ENCODE assay signal across 27 mouse cellular contexts in genomic region chr16:34668341-34668740, GRCm38 (mm10). TPM values are rescaled to one million over a fixed set of nuclear protein-coding genes. Genes with fewer than 3 reads are reported as not detected.
DNase-seq lines count a peak whose midpoint lies in the region; ATAC-seq and TF ChIP-seq lines count a peak whose summit lies in the region.
"Had no signal": no experiment of that assay in that cellular context is flagged by ENCODE, and none has a peak within 500 bp of the region (broad histone marks: within the 10 kb centered on the region; RNA-seq: fewer than 3 reads in every experiment).

No protein-coding gene starts in this region.

- no peaks in the 10 kb centered on the region for H3K79me2 ChIP-seq in CH12.LX (replicated peaks; ENCODE audit: control insufficient read depth, extremely low read depth, insufficient read depth, poor library complexity, severe bottlenecking)

- H3K4me1 ChIP-seq in hindbrain, embryonic 16.5 days (ENCODE audit: control insufficient read depth, insufficient read depth, low read depth, low read length): peaks cover 4% of the 10 kb centered on the region; the same call in 1 of the 2 replicates
- H3K4me1 ChIP-seq in hindbrain, postnatal 0 days (ENCODE audit: insufficient read depth, low read length): 0 out of 2 replicates have a peak, but pooled peaks cover 4% of the 10 kb centered on the region
- peaks cover 0 to 12% of the 10 kb centered on the region in 2 experiments; a peak in 3 of 4 replicates for H3K4me1 ChIP-seq in CH12.LX (ENCODE audit: control insufficient read depth in 1 of 2, insufficient read depth in 2 of 2)
- peaks cover 39% of the 10 kb centered on the region for H3K4me1 ChIP-seq in E14TG2a.4 (replicated peaks; ENCODE audit: low read depth, low read length)
- peaks cover 7% of the 10 kb centered on the region; the same call in 1 of the 2 replicates for H3K4me1 ChIP-seq in forebrain, embryonic 12.5 days

- no peaks in the 10 kb centered on the region for H3K9me3 ChIP-seq in hindbrain, embryonic 16.5 days (ENCODE audit: control insufficient read depth, low read length)
- H3K9me3 ChIP-seq in hindbrain, postnatal 0 days (ENCODE audit: low read length): no peaks in the 10 kb centered on the region
- no peaks in the 10 kb centered on the region for H3K9me3 ChIP-seq in CH12.LX (replicated peaks; ENCODE audit: low read length)
- H3K9me3 ChIP-seq in E14TG2a.4 (ENCODE audit: low read length): no peaks in the 10 kb centered on the region
- no peaks in the 10 kb centered on the region for H3K9me3 ChIP-seq in forebrain, embryonic 12.5 days
- H3K9me3 ChIP-seq: G1E had no signal

- TF ChIP-seq RAD21 in CH12.LX (IDR thresholded peaks at IDR 0.05; ENCODE audit: low read depth, low read length): no peak

- H3K27ac ChIP-seq in hindbrain, embryonic 16.5 days (ENCODE audit: low read depth, low read length): no peak overlapping the region
- no peak overlapping the region for H3K27ac ChIP-seq in hindbrain, postnatal 0 days
- no peak overlapping the region for H3K27ac ChIP-seq in CH12.LX (ENCODE audit: insufficient read depth, low read depth)
- no peak overlapping the region for H3K27ac ChIP-seq in forebrain, embryonic 12.5 days

- no peak overlapping the region for H3K9ac ChIP-seq in hindbrain, embryonic 16.5 days (ENCODE audit: low read depth, low read length)
- no peak overlapping the region for H3K9ac ChIP-seq in hindbrain, postnatal 0 days (replicated peaks; ENCODE audit: low read length)
- no peak overlapping the region for H3K9ac ChIP-seq in CH12.LX (ENCODE audit: insufficient read depth, low read depth)
- no peak overlapping the region for H3K9ac ChIP-seq in forebrain, embryonic 12.5 days

- no peak for TF ChIP-seq EP300 in CH12.LX (IDR thresholded peaks at IDR 0.05; ENCODE audit: low read length)

- in situ Hi-C loops in CH12.LX (cut with MboI; ENCODE audit: low pct_ligation_motif_present, low pct_unique_long_range_greater_than_20kb, low sequenced_read_pairs): loop anchor here (5.0 kb wide), 1 partner anchor 34 kb away; no protein-coding TSS in a partner anchor

- no peak overlapping the region for H3K4me2 ChIP-seq in hindbrain, embryonic 16.5 days (ENCODE audit: low read length)
- no peak overlapping the region for H3K4me2 ChIP-seq in hindbrain, postnatal 0 days (ENCODE audit: low read depth, low read length)
- peak overlapping the region; percentile 44 for H3K4me2 ChIP-seq in CH12.LX (ENCODE audit: insufficient read depth, low read depth, poor library complexity, severe bottlenecking)
- no peak overlapping the region for H3K4me2 ChIP-seq in forebrain, embryonic 12.5 days

- H3K27me3 ChIP-seq in hindbrain, embryonic 16.5 days (replicated peaks; ENCODE audit: control insufficient read depth, insufficient read depth, low read length): peaks cover 12% of the 10 kb centered on the region
- H3K27me3 ChIP-seq in hindbrain, postnatal 0 days (ENCODE audit: insufficient read depth, low read length): 0 out of 2 replicates have a peak, but pooled peaks cover 4% of the 10 kb centered on the region
- H3K27me3 ChIP-seq in CH12.LX (replicated peaks) (peaks cover 39% of the 10 kb centered on the region), E14TG2a.4 (ENCODE audit: insufficient read depth, low read length) (peaks cover 56% of the 10 kb centered on the region)
- peaks cover 58% of the 10 kb centered on the region for H3K27me3 ChIP-seq in forebrain, embryonic 12.5 days

- H3K4me3 ChIP-seq in hindbrain, embryonic 16.5 days (ENCODE audit: low read length): no peak overlapping the region
- H3K4me3 ChIP-seq in hindbrain, postnatal 0 days (ENCODE audit: low read length): no peak overlapping the region
- H3K4me3 ChIP-seq in CH12.LX (replicated peaks in 1 of 3; ENCODE audit: low read depth in 2 of 3, low read length in 2 of 3, poor library complexity in 1 of 3): no peak overlapping the region
- 0 out of 2 replicates have a peak overlapping the region, but pooled peaks have one; percentile 8 for H3K4me3 ChIP-seq in E14TG2a.4 (replicated peaks; ENCODE audit: low read length)
- H3K4me3 ChIP-seq in forebrain, embryonic 12.5 days (replicated peaks): no peak overlapping the region

- ATAC-seq in hindbrain, embryonic 16.5 days: 0 out of 2 replicates have a peak, but pooled peaks have one; percentile 24
- no peak for ATAC-seq in hindbrain, postnatal 0 days
- no peak for ATAC-seq in forebrain, embryonic 12.5 days (ENCODE audit: low FRiP score)
- no peak for ATAC-seq in activated CD4-positive, CD25-positive, alpha-beta regulatory T cell, adult 4 months
- ATAC-seq: forebrain, embryonic 14.5 days; forebrain, embryonic 16.5 days; Patski had no signal

- TF ChIP-seq CTCF in hindbrain, postnatal 0 days (IDR thresholded peaks at IDR 0.05; ENCODE audit: low read depth): no peak
- no peak for TF ChIP-seq CTCF in CH12.LX (conservative IDR thresholded peaks at IDR 0.05 in 1 of 2, IDR thresholded peaks at IDR 0.05 in 1 of 2; ENCODE audit: low read depth in 2 of 2, low read length in 2 of 2)
- no peak for TF ChIP-seq CTCF in E14TG2a.4 (conservative IDR thresholded peaks at IDR 0.05; ENCODE audit: low read length)

- no peak for DNase-seq in hindbrain, postnatal 0 days (ENCODE audit: low spot score)
- DNase-seq in CH12.LX (ENCODE audit: extremely low read depth): no peak
- peak; percentile 85 for DNase-seq in R1 (ENCODE audit: low read depth, low spot score)
- DNase-seq in thymus, postnatal 14 days: no peak
- DNase-seq: adrenal gland, adult 2 months; adrenal gland, postnatal 10 days; adrenal gland, postnatal 25 days; cerebellum, adult 11 months; cerebellum, adult 18-20 months; cerebellum, adult 8-10 months; cerebellum, postnatal 10 days; cerebellum, postnatal 25 days had no signal

- WGBS in hindbrain, embryonic 16.5 days: 79% methylated on average over 9 of the region's 9 CpGs
- 82% methylated on average over 9 of the region's 9 CpGs for WGBS in hindbrain, postnatal 0 days
- WGBS in forebrain, embryonic 12.5 days: 81% methylated on average over 9 of the region's 9 CpGs

- no peak for TF ChIP-seq POLR2A in CH12.LX (IDR thresholded peaks at IDR 0.05; ENCODE audit: low read depth, low read length)

- H3K36me3 ChIP-seq in hindbrain, embryonic 16.5 days (ENCODE audit: control insufficient read depth, insufficient read depth, low read length): no peaks in the 10 kb centered on the region
- H3K36me3 ChIP-seq in hindbrain, postnatal 0 days (ENCODE audit: insufficient read depth, low read length): no peaks in the 10 kb centered on the region
- H3K36me3 ChIP-seq in CH12.LX (replicated peaks in 1 of 2; ENCODE audit: control insufficient read depth in 1 of 2, insufficient read depth in 1 of 2, low read length in 1 of 2) (no peaks in the 10 kb centered on the region), E14TG2a.4 (ENCODE audit: insufficient read depth, low read length) (no peaks in the 10 kb centered on the region)
- H3K36me3 ChIP-seq in forebrain, embryonic 12.5 days (replicated peaks): no peaks in the 10 kb centered on the region
- H3K36me3 ChIP-seq: G1E had no signal

- dilution Hi-C loops in CH12.LX (cut with MboI; ENCODE audit: extremely low pct_ligation_motif_present, extremely low pct_unique_long_range_greater_than_20kb, low sequenced_read_pairs): no loop called here

TF ChIP-seq in CH12.LX, 34 proteins besides CTCF, POLR2A, EP300 and RAD21:
- TF ChIP-seq ZMIZ1 (IDR thresholded peaks at IDR 0.05; ENCODE audit: low read depth, low read length) (no peak), KAT2A (IDR thresholded peaks at IDR 0.05; ENCODE audit: insufficient replicate concordance, low read length) (no peak), RCOR1 (conservative IDR thresholded peaks at IDR 0.05; ENCODE audit: low read depth, low read length) (no peak), ELF1 (IDR thresholded peaks at IDR 0.05; ENCODE audit: low read depth, low read length) (no peak), SMC3 (IDR thresholded peaks at IDR 0.05; ENCODE audit: low read depth, low read length) (no peak), USF2 (conservative IDR thresholded peaks at IDR 0.05; ENCODE audit: low read depth, low read length) (no peak)

RNA-seq across cellular contexts. Expression of gene Ropn1, which starts 18.6 kb away (rescaled TPM):
- polyA plus RNA-seq in hindbrain, embryonic 16.5 days (2015; fragmentation: Nextera tagmentation; extraction: Ambion mirVana): 0.30 TPM in 1 of 2 replicates, not detected in the other
- total RNA-seq in hindbrain, postnatal 0 days (2014; rRNA removed): not detected in 2 replicates
- 0.28 and 0.34 TPM in 2 replicates for polyA plus RNA-seq in hindbrain, postnatal 0 days (2015; fragmentation: Nextera tagmentation; extraction: Ambion mirVana)
- not detected in 2 replicates for total RNA-seq in CH12.LX (2012; rRNA removed)
- total RNA-seq in CH12.LX (2014; rRNA removed): not detected in 2 replicates
- not detected in 2 replicates for polyA plus RNA-seq in CH12.LX (2012; ENCODE audit: insufficient read length, low read depth)
- polyA plus RNA-seq in forebrain, embryonic 12.5 days (2016; fragmentation: Nextera tagmentation; extraction: Ambion mirVana): not detected in 2 replicates
- not detected for polyA plus RNA-seq in activated CD4-positive, CD25-positive, alpha-beta regulatory T cell, adult 4 months (2017; shearing (Covaris generic))
- total RNA-seq: adrenal gland, adult 2 months; adrenal gland, postnatal 10 days; adrenal gland, postnatal 25 days; adrenal gland, postnatal 4 days; G1E had no signal
- polyA plus RNA-seq: adrenal gland, adult 2 months; brain, embryonic 14.5 days; C2C12; embryonic facial prominence, embryonic 11.5 days; embryonic facial prominence, embryonic 14.5 days; forebrain, embryonic 11.5 days; forebrain, embryonic 14.5 days; forebrain, embryonic 16.5 days; frontal cortex, adult 2 months; G1E; Patski had no signal

RNA-seq across cellular contexts. Expression of gene Ccdc14, which starts 22.1 kb away (rescaled TPM):
- polyA plus RNA-seq in hindbrain, embryonic 16.5 days (2015; fragmentation: Nextera tagmentation; extraction: Ambion mirVana): 2.9 and 3.2 TPM in 2 replicates
- total RNA-seq in hindbrain, postnatal 0 days (2014; rRNA removed): 3.4 and 4.5 TPM in 2 replicates
- 1.8 and 2.3 TPM in 2 replicates for polyA plus RNA-seq in hindbrain, postnatal 0 days (2015; fragmentation: Nextera tagmentation; extraction: Ambion mirVana)
- total RNA-seq in CH12.LX (2012; rRNA removed) (11.6 and 12.8 TPM in 2 replicates), CH12.LX (2014; rRNA removed) (18.5 and 20.7 TPM in 2 replicates)
- polyA plus RNA-seq in CH12.LX (2012; ENCODE audit: insufficient read length, low read depth): 17.9 and 18.9 TPM in 2 replicates
- polyA plus RNA-seq in forebrain, embryonic 12.5 days (2016; fragmentation: Nextera tagmentation; extraction: Ambion mirVana): 10.4 and 12.0 TPM in 2 replicates
- 1 to 10 TPM; 2.9 to 3.1 TPM for polyA plus RNA-seq in activated CD4-positive, CD25-positive, alpha-beta regulatory T cell, adult 4 months (2017; shearing (Covaris generic))
